Mouse (Mus musculus) C2C12 (cell line): ENCODE results near the gene Scrg1.

Source experiments
- CEBPB ChIP-seq: IDR thresholded peaks from one replicate; pipeline ENCODE4 v1.6.1; 2011; ENCODE audit warnings: low read depth, mild to moderate bottlenecking, control low read depth, moderate library complexity
- CTCF ChIP-seq: IDR thresholded peaks from one replicate; pipeline ENCODE4 v1.5.1; 2011; ENCODE audit not compliant: control insufficient read depth, insufficient read depth, insufficient read length
- FOSL1 ChIP-seq: IDR thresholded peaks from one replicate; pipeline ENCODE4 v1.8.0; 2011; ENCODE audit warnings: mild to moderate bottlenecking, low read length; ENCODE audit not compliant: poor library complexity, insufficient read depth, severe bottlenecking
- MAX ChIP-seq: IDR thresholded peaks from one replicate; pipeline ENCODE4 v1.6.1; 2011; ENCODE audit warnings: mild to moderate bottlenecking, control low read depth
- MYOD1 ChIP-seq: IDR thresholded peaks from one replicate; pipeline ENCODE4 v1.6.1; 2011; ENCODE audit warnings: low read depth; ENCODE audit not compliant: control insufficient read depth, insufficient read length
- MYOG ChIP-seq: IDR thresholded peaks from one replicate; pipeline ENCODE4 v1.6.1; 2011; ENCODE audit not compliant: control insufficient read depth, insufficient read length; ENCODE audit errors: extremely low read depth
- USF1 ChIP-seq: IDR thresholded peaks from one replicate; pipeline ENCODE4 v1.6.1; 2011; ENCODE audit warnings: low read depth, mild to moderate bottlenecking, control low read depth, moderate library complexity

DNA sequence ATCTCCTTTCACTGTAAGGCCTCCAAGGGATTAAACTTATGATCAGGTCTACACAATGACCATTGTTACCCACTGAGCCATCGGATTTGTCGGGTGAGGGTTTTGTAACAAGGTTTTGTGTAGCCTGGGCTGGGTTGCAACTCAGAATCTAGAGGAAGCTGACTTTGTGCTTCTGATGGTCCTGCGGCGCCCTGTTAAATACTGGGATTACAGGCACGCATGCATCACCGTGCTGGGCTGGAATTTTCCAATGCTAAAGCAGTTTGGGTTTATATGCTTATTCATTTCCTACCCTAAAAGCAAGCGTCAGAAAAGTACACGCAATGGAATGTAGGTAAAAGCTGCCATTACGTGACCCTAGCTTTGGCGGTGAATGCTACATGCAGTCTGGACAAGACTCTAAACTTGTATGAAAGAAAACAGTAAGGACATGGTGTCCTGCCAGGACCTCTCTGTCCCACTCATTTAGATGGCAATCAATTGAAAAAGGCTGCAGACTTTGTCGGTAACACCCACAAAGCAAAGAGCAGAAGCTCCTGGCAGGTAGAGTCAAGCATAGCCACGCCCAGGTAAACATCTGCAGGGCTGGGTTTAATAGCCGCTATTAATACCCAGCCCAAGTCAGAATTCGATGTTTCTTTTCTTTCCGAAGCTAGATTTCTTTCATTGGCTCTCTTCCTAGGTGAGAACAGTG lies 45.8 kb upstream of the Scrg1 start:
- TF ChIP-seq CTCF (no peak), USF1 (no peak), CEBPB (no peak), MYOD1 (no peak), MAX (no peak), MYOG (no peak), FOSL1 (no peak)
